Mouse (Mus musculus): Measurements from ENCODE around the gene Fam50b.

Gene Fam50b

DNA sequence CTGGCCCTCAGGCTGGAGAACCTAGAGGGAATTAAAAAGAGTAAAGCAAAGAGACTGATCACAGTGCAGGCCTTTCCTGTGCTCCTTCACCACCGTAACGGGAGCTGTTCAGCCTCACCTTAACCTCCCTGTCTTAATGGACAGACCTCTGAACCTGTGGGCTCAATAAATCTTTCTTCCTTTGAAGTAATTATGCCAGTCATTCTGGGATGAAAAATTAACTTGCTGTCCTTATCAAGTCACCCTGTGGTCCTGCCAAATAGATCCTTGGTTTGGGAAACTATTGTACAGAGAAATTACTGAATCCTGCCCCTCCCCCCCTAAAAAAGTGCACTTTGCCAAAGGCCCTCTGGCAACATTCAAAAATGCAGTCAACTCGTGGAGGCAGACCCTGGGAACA, 4.4 kb downstream of the Fam50b start:
- DNase-seq = no peak

- no peak for DNase-seq
Observed at GRCm38 (mm10) chr13:34741254-34741653, 6.6 kb downstream of the Fam50b start.

GRCm38 (mm10) chr13:34741813-34742568, 7.3 kb downstream of the Fam50b start:
- DNase-seq = no peak

DNA sequence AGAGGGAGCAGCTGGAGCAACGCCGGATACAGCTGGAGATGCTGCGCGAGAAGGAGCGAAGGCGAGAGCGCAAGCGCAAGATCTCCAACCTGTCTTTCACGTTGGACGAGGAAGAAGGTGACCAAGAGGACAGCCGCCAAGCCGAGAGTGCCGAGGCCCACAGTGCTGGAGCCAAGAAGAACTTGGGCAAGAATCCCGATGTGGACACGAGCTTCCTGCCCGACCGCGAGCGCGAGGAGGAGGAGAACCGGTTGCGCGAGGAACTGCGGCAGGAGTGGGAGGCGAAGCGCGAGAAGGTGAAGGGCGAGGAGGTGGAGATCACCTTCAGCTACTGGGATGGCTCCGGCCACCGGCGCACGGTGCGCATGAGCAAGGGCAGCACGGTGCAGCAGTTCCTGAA, 12.2 kb downstream of the Fam50b start:
- DNase-seq = no peak

DNA sequence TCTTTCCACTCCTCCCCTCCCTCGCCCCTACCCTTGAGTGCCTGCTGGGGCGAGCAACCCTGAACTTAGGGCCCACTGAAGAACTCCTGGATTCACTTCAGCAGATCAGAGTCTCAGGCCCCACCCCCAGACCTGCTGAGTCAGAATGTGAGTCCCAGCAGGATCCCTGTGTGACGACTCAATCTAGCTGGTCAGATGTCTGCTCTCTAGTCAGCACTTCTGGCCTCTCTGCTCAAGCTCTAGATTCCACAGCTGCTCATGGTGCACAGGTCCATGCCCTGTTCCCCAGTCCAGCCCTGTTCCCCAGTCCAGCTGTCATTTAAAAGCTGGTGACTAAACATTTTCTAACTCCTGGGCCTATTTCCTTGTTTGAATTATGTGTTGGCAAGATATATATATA, 13.9 kb downstream of the Fam50b start:
- no peak for DNase-seq

DNA sequence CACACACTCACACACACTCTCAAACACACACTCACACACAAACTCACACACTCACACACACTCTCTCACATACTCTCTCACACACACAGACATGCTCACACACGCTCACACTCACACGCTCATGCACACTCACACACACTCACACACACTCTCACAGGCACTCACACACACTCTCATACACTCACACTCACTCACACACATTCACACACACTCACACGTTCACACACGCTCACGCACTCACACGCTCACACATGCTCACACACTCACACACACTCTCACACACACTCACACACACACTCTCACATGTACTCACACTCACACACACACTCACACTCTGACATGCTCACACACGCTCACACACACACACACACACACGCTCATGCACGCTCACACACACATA, 24.6 kb downstream of the Fam50b start:
- no peak for DNase-seq

DNA sequence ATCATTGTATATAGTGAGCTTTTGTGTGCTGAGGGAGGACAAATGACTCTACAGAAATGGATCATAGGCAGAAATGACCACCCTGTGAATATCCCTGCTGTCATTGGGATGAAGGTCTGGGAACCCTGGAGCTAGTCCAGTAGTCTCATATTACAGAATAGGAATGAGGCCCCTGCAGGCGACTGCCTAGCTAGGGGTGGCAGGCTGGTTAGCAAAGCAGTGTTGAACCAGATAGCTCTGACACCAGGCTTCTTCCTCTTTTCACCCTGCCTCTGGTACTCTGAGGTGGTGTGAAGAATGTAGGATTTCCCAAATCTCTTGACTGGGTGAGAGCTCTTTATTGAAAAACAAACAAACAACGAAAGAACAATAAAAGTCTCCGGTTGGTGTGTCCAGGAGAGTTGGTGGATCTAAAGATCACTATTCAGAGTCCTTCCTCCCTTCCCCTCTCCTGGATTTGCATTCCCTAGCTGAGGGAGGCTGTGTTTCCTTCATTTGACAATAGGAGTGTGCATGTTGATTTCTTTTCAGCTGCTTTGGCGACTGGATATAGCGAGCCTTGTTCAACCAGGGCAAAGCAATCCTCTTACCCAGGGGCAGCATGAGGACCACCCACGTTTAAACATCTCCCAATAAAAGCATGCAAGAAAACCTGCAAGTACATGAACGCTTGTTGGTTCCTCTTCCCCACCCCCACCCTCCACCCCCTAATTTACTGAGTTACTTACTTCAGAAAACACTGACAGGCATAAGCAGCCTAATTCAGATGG, 26.1 kb downstream of the Fam50b start:
- no peak for DNase-seq

DNA sequence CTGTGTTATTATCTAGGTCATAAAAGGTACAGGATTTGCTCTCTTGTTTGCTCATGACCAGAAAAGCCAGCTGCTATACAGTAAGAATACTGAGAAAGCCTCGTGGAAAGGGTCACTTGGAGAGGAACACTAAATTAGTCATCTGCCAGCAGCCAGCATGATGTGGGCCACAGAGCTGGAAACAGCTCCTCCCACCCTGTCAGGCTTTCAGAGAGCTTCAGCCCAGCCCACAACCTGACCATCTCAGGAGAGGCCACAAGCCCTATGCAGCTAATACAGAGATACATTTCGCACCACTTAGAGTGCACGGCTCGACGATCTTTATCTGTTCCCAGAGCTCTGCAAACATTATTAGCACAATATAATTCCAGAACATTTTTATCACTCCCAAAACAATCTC, 27.5 kb downstream of the Fam50b start:
- no peak for DNase-seq

GRCm38 (mm10) chr13:34762865-34763264, 28.2 kb downstream of the Fam50b start:
- DNase-seq = no peak

- no peak for DNase-seq
Observed at GRCm38 (mm10) chr13:34765269-34765668, 30.6 kb downstream of the Fam50b start.

DNA sequence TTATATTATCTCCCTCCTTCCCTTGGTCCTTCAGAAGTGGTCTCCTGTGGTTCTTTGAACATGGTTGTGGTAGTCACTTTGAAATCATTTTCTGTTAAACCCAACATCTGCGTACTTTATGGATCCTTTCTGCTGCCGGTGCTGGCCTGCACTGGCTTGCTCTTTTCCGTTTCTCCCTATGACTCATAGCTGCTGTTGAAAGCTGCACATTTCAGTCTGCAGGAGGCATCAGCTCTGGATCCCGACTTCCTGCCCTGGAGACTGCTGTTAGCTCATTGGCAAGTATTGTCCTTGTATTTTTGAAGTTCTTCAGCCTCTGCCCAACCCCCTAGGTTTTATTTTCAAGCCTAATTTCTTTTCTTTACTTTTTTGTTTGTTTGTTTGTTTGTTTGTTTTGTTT, 31.9 kb downstream of the Fam50b start:
- DNase-seq = no peak

DNA sequence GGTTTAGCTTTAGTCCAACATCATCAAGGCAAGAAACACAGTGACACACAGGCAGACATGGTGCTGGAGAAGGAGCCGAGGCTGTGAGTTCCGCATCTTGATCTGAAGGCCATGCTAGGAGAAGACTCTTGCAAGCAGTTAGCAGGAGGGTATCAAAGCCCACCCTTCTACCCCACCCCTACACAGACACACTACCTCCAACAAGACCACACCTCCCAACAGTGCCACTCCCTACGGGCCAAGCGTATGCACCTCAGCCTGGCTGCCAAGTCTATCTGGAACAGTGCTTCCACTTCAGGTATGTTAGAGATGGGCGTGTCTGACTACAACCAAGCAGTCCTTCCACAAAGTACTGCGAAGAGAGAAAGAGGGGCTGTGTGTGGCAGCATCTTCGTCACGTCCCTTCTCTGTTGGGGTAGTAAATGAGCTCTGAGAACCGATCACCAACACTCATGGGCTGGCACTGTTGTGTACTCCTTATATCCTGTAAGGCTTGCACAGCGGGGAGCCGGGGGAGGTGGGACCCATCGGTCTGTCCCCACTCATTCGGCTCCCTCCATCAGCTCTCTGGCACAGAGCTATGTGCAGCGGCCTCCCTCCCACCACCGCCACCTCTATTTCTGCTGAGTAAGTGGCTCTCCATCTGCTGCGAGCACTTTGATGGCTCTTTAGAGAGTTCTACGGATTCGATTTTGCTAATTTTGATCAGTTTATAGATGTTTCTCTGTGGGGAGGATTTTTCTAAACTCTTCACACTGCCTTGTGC, 33.1 kb downstream of the Fam50b start:
- no peak for DNase-seq

DNA sequence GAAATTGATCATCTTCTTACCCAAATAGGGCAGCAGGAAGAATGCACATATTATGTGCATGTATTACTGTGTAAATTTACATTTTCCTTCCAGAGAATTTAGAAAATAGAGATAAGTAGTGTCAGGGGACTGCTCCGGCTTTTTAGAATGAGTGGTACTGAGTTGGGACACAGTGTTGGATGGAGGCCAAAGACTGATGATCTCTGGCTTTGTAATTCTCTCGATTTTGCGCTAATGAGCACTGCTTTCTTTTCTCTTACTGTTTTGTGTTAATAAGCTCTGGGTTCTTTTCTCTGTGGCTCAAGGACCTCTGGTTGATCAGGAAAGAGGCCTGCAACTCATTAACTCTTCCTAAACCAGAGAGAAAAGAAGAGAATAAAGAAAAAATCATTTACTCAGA, 42.1 kb downstream of the Fam50b start:
- DNase-seq = no peak

DNA sequence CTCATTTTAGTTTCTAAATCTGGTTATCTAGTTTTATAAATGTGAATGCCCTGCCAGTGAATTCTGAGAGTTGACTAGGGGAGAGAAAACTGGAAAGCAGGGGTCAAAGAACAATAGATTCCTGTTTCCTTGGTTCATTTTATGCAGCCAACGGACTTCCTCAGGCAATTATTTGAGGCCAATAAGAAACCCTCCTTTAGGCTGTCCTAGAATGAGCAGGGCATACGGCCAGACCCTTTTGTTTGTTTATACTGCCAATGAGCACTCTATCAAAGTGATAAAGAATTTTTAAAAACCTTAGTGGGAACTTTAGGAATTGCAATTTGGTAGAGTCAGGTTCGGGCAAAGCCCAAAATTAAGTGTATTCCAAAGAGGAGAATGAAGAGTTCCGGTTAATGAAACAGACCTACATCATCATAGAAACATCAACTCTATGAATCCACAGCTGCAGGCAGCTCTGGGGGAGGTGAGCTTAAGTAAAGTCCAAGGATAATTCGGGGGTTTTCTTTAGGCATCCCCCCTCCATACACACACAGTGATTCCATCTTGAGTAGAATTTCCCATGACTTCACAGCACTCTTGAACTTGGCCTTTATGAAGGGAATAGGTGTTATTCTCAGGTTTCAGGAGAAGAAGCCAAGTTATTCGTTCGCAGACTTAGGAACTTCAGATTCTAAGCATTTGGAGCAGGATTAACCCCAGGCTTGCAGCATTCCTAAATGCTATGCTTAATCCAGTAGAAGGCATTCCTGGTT, 46.4 kb downstream of the Fam50b start:
- no peak for DNase-seq

DNA sequence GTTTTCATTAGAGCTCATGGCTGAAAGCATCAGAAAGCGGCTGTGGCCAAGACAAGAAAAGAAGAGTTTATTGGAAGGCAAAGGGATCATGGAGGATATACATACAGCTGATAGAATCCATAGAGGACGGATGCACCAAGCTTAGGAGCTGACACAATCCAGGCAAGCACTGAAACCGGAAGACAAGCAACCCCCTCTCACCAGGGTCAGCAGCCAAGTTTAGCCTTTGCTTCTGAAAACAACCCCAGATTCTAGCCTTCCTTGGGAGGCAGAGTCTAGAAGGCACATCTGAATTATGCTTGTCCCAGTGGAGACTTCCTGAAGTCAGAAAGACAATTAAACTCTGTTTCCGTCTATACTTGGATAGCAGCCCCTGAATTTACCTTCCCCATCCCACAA, 47.0 kb downstream of the Fam50b start:
- DNase-seq = no peak

DNA sequence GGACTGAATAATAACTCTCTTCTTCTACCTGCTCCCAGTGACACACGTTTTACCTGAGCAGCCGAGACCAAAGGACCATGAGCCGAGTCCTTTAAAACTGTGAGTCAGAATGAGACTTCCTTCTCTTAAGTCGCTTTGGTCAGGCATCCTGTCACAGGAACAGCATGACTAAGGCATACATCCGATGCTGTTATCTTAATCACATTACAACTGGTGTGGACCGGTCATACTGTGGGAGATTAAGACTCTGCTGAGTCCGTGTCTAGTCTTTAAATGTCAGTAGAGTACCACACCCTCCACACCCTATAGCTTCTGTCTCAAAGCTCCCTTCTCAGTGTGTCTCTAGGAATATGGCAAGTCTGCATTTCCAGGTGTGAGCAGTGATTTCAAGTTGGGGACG, 50.2 kb downstream of the Fam50b start:
- DNase-seq = no peak

DNA sequence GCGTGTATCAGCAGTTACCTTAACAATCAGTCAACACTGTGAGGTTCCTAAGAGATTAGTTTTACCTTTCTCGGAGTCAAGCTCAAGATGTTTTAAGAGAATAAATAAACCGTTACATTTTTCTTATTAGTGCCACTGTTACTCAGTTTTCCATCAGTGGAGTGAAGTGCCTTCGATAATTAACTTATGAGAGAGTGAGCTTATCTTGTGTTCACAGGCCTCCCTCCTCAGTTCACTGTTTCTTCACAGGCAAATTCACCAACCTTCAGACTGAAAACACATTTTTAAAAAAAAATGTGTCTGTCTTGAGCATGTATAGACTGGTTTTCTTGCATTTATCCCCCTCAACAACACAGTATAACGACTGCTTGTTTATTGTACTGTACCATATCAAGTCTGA, 52.0 kb downstream of the Fam50b start:
- no peak for DNase-seq

DNA sequence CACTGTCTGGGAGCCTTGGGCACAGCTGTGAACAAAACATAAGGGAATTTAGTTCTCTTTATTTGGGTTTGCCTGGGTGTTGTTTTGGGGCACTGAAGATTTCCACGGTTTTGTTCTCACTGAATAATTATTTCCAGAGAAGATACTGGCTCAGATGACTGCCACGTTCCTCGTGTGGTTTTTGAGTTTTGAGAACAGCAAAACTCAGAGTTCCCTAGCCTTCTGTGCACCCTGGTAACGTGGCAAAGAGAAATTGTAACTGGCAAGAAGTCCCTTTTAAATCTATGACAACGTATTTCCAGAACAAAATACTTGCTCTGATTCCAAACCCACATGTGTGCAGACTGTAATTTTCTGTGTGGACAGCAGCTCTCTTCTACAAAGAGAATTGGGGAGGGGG, 52.9 kb downstream of the Fam50b start:
- DNase-seq = no peak

DNA sequence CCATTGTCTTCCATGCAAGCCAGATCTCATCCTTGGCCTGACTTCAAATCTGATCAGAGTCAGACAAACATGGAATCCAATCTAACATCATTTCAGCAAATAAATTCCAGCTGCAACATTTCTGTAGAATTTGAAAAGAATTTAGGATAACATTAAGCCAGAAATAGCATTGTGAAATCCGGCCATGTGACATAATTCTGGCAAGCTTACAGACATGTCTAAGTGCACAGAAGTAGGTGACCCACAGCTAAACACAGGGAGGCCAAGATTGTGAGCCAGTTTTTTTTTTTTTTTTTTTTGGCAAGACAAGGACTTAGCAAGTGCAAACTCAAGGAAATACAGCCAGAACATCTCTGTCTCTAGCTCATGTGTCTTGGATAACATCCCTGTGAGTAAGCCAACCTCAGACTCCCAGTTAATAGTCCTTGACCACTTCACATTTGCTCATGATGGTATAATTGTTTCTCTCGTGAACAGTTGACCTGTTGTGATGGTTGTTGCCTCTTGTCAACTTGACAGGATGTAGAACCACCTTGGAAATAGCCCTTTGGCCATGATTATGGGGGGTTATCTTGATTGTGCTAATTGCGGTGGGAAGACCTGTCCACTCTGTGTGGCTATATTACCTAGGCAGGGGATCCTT, 54.6 kb downstream of the Fam50b start:
- DNase-seq = no peak

DNA sequence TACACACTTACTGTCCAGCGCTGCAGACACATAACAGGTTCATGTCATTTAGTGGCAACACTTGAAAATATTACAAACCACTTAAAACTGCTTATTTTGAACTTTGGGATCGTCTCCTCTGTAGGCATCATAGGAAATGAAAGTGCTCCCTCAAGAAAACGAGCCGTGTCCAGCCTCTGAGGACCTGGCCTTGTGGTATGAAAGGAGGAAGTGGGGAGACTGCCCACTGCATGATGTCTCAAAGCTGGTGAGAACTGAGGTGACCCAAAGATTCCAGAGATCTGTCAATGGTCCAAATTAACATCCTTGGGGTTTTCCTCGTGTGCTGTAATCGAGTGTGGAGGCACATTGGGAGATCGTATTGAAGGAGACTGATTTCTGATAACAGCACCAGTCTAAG, 58.4 kb downstream of the Fam50b start:
- no peak for DNase-seq

DNA sequence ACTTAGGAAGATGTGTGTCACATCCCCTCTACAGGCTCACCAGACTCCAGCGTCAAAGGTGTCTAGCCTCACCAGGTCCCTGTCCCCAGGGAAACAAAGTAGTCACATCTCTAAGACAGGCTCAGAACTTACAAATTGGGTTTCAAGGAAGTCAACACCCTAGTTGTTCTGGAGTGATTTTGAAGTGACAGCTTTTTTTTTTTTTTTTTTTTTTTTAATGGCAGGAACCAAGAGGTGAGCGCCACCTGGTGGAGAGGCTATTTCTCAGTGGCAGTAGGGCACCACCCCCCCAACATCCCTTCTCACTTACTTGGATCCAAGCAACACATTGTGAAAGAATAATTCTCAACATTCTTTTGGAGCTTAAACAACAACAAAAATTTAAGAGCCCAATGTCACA, 59.2 kb downstream of the Fam50b start:
- no peak for DNase-seq

- DNase-seq = no peak
Observed at GRCm38 (mm10) chr13:34794426-34794825, 59.8 kb downstream of the Fam50b start.
